Mouse (Mus musculus) inflammation-experienced regulatory T-cells, adult 6 months (primary cell): ENCODE measurements around the gene Anapc16. TPM values are rescaled to one million over a fixed set of nuclear protein-coding genes. Genes with fewer than 3 reads are reported as not detected.

ENCODE experiments used
- ATAC-seq: one replicate; pipeline ENCODE4 v1.8.0; 2017
- polyA plus RNA-seq, 3 experiments: library from polyadenylated mRNA; unstranded; fragments of 100-300 nt; shearing (Covaris generic); gene quantifications; one replicate each; pipeline ENCODE4 v1.2.1; 2017

Anapc16 gene
- polyA plus RNA-seq, 3 experiments from 2014 or later = 89.0 to 99.4 (median 91.1) TPM

GRCm38 (mm10) chr10:59969821-59970449 lies 33.0 kb downstream of the Anapc16 start:
- peak; percentile 9 for ATAC-seq

- ATAC-seq = no peak
Measured at GRCm38 (mm10) chr10:59967309-59967942, 35.5 kb downstream of the Anapc16 start.

- no peak for ATAC-seq
Measured at GRCm38 (mm10) chr10:59966743-59967142, 36.2 kb downstream of the Anapc16 start.

- ATAC-seq = no peak
Measured at GRCm38 (mm10) chr10:59965788-59966187, 37.1 kb downstream of the Anapc16 start.

- no peak for ATAC-seq
Measured at GRCm38 (mm10) chr10:59965362-59965695, 37.6 kb downstream of the Anapc16 start.

GRCm38 (mm10) chr10:59964504-59965361 lies 38.2 kb downstream of the Anapc16 start:
- peak; percentile 68 for ATAC-seq

GRCm38 (mm10) chr10:59963609-59964008 lies 39.3 kb downstream of the Anapc16 start:
- no peak for ATAC-seq

- ATAC-seq = peak; percentile 32
Measured at GRCm38 (mm10) chr10:59959517-59959916, 43.4 kb downstream of the Anapc16 start.

GRCm38 (mm10) chr10:59958458-59958857 lies 44.5 kb downstream of the Anapc16 start:
- ATAC-seq = no peak

- ATAC-seq = no peak
Measured at GRCm38 (mm10) chr10:59957171-59958149, 45.5 kb downstream of the Anapc16 start.

GRCm38 (mm10) chr10:59956681-59957080 lies 46.3 kb downstream of the Anapc16 start:
- ATAC-seq = no peak

GRCm38 (mm10) chr10:59953564-59954039 lies 49.3 kb downstream of the Anapc16 start:
- ATAC-seq = peak; percentile 40

- no peak for ATAC-seq
Measured at GRCm38 (mm10) chr10:59952781-59953563, 50.0 kb downstream of the Anapc16 start.

GRCm38 (mm10) chr10:59952152-59952780 lies 50.7 kb downstream of the Anapc16 start:
- ATAC-seq = peak; percentile 11

GRCm38 (mm10) chr10:59951211-59952151 lies 51.5 kb downstream of the Anapc16 start, which contains the start of gene Ddit4:
Ddit4 (minus strand) TSS chr10:59951834.
- peak; percentile 85 for ATAC-seq

- no peak for ATAC-seq
Measured at GRCm38 (mm10) chr10:59950716-59951191, 52.2 kb downstream of the Anapc16 start.

GRCm38 (mm10) chr10:59949783-59950605 lies 52.9 kb downstream of the Anapc16 start:
- no peak for ATAC-seq

GRCm38 (mm10) chr10:59949255-59949648 lies 53.7 kb downstream of the Anapc16 start:
- no peak for ATAC-seq
